Mouse (Mus musculus) thymus, postnatal 10 days (tissue): Measurements from ENCODE around the gene Pakap.

Experiments used
- DNase-seq, 2 experiments: peaks; one replicate each; pipeline ENCODE4 v3.0.0; 2021; ENCODE audit warnings: low spot score in 2 of 2

The Pakap gene

GRCm38 (mm10) chr4:57764392-57764791 is 196.4 kb downstream of the Pakap start:
- DNase-seq, result no peak

- DNase-seq, result no peak
Observed at GRCm38 (mm10) chr4:57764926-57765325, 196.9 kb downstream of the Pakap start.

DNA sequence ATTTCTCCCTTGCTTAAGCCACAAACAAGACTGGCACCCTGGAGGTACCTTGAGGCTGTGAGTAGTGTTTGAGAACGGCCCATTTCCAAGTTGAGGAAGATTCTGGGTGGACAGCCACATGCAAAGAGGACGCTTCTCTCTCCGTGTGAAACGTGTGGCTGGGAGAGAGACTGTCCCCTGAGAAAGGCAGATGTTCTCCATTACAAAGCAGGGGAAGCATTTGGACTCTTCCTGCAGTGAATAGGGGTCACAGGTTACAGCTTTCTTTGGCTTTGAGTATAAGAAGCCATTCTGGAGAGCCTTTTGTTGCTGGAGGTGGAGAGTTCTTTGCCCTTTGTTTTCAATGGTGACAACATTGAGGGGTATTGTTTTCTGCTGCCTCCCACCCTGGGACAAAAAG is 197.8 kb downstream of the Pakap start:
- DNase-seq, result no peak

DNA sequence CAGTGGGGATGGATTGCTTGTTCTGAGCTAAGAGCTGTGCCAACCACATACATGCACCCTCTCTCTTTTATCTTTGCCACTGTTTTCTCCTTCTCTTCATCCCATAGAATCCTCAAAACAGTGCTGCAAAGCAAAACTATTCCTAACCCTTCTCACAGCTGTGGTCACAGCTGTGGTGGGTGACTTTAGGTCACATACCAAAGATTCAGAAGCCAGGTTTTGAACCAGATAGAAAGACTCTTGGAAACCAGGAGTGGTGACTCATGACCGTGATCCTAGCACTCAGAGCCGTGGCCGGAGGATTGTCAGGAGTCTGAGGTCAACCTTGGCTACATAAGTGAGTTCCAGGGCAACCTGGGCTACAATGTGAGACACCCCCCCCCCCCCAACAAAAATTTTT is 201.0 kb downstream of the Pakap start:
- no peak for DNase-seq

- DNase-seq, result no peak
Observed at GRCm38 (mm10) chr4:57770185-57770823, 202.3 kb downstream of the Pakap start.

DNA sequence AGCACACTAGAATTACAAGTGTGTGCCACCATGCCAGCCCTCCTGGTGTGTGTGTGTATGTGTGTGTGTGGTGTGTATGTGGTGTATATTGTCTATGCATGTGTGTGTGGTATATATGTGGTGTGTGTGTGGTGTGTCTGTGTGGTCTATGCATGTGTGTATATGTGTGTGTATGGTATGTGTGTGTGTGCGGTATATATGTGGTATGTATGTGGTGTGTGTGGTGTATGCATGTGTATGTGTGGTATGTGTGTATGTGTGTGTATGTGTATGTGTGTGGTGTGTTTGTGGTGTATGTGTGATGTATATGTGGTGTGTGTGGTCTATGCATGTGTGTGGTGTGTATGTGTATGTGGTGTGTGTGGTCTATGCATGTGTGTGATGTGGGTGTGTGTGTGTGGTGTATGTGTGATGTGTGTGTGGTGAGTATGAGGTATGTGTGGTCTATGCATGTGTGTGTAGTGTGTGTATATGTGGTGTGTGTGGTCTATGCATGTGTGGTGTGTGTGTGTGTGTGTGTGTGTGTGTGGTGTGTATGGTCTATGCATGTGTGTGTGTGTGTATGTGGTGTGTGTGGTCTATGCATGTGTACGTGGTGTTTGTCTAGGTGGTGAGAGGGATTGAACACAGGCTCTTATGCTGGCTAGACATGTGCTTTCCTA is 203.7 kb downstream of the Pakap start:
- no peak for DNase-seq

- no peak for DNase-seq
Observed at GRCm38 (mm10) chr4:57772851-57773510, 205.0 kb downstream of the Pakap start.

- DNase-seq, result no peak
Observed at GRCm38 (mm10) chr4:57774517-57774916, 206.5 kb downstream of the Pakap start.

- no peak for DNase-seq
Observed at GRCm38 (mm10) chr4:57775582-57775981, 207.6 kb downstream of the Pakap start.

DNA sequence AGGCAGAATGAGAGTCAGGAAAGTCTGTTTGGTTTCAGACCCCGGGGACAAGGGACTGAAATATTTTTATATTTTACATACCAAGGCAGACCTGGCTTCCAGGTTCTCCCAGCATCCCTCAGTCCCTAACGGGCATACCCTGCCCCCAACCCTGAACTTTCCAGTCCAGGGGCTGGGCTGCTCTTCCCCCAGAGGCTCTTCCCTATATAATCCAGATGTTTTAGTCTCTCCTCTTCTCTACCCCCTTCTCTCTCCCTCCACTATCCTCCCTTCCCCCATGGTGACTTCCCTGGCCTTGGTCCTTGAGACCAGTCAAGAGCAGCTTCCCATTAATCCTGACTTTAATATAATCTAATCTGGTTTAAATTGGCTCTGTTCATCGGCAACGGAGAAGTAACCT is 212.4 kb downstream of the Pakap start:
- no peak for DNase-seq

DNA sequence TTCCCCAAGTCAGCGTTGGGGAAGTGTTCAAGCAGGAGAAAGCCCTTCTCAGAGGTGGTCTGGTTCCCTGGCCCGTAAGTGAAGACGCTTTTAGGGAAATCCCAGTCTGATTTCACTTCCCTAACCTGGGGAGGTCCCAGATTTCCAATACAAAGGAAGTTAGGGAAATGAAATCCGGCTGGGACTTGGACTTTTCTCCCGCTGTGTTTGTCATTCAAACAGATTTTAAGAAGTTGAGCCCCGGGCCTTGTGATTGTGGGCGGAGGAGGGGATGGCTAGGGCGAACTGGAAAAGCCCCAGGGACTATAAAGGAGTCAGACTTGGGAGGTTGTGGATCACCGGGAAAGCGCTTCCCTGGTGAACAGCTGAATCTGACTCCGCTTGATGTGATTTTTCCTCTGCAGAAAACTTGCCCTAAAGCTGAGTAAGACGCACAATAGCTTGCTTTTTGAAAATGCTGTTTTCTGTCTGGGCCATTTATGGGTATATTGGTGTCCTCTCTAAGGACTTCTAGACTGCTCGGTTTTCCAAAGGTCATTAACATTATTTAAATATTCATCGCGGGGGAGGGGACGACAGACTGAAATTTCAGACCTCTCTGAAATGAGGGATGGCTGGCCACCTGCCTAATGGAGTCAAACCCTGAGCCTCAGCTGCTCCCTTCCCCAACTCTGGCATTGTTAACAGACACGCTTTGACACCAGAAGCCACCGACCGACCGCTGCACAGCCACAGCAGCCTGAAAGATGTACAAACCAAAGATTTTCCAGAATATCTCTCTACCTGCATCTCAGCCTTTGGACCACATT is 213.1 kb downstream of the Pakap start:
- no peak for DNase-seq

GRCm38 (mm10) chr4:57781994-57782393 is 214.0 kb downstream of the Pakap start:
- peak; percentile 78 to 85 for DNase-seq

DNA sequence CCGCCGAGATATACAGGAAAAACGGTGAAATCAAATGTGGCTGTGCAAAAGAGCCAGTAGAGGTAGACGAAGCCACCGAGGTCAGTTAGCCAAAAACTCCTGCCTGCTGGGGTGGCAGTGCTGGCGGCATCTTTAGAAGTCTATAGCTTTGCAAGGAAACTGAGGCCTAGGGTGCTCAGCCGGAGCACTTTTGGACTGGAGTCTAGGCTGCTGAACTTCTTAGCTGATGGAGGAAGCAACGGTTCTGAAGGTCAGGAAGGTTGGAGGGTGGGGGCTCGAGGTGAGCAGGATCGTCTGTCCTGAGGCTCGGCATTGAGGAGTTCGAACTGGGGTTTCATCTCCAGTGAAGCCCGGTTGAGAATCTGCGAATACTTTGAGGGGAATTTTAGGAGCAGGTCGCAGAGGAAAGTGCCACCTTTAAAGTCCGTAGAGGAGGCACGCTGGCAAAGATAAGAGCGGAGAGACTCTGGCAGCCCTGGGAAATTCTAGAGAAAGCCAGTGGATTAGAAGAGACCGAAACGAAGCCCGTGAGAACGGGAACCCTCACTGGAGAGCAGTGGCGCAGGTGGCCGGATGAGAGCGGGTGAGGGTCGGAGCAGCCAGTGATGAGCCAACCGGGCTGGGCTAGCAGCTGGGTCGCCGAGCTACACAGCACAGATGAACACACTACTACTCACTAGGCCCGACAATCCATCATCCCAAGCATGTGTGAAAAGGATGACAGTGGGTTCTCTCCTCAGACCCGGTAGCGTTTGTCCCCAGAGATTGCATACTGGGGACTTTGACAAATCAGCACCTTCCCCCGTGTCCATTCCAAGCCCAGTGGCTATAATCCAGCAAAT is 214.8 kb downstream of the Pakap start:
- DNase-seq, result peak; percentile 56 to 60

DNA sequence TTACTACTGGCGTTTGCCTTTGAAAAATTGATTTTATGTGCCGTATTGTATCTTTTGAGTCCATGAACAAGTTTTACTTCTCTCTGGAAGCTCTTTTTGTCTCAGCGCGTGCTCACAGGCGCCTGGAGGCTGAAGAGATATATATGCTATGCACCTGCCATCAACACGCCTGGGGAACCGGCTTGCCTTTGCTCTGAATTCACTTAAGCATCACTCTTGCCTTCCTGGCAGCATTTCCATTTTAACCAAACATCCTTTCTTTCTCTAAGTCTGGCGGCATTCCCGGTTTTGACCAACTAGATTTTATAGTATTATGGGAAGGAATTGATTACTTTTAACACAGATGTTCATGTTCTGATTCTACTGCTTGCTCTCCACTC is 215.4 kb downstream of the Pakap start:
- DNase-seq, result peak; percentile 43 to 56

DNA sequence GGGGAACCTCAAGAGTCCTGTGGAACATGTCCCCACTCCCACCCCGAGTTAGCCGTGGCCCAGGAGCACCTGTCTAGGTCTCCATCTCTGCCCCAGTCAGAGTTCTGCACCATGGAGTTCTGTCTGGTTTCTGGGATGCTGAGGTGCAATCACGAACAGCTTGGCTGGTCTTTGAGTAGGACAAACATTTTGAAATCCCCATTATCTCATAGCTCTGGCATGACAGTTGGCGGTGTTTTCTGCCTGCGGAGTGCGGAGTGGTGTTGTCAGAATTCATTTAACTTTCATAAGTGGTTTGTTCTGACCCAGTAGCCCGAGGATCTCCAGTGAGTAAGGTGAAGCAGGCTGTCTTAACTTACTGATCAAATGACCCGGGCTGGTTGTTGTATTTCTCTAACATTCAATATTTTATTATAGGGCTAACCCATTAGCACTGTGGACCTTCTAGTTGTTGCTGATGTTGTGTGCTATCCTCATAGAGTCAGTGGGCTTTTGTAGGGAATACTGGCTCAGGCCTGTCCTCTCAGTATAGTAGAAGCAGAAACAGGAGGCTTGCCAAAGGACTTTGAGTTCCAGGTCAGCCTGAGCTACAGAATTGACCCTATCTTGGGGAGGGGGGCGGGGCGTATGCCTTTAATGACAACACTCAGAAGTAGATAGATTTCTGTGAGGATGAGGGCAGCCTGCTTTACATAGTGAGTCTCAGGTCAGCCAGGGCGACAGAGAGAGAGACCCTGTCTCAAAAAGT is 216.0 kb downstream of the Pakap start:
- no peak for DNase-seq

DNA sequence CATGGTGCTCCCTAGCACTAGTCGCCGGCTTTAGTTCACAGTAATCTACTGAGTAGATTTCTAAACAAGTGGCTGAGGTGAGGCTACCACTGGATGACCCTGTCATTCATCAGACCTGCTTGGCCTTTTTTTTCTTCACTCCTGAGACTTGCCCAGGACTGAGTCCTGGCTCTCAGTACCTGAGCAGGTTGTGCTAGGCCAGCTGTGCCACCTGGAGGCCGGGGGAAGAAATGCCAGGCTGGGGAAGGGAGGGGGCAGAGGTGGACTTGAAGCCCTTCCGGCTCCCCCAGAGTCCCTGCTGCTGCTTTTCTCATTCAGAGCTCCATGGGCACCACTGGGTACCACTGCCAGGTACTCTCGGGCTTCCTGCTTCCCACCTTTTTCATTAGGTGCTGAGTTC is 220.7 kb downstream of the Pakap start:
- peak; percentile 41 to 52 for DNase-seq

- no peak for DNase-seq
Observed at GRCm38 (mm10) chr4:57789118-57789517, 221.1 kb downstream of the Pakap start.

- DNase-seq, result no peak
Observed at GRCm38 (mm10) chr4:57793989-57794388, 226.0 kb downstream of the Pakap start.

GRCm38 (mm10) chr4:57794547-57794946 is 226.6 kb downstream of the Pakap start:
- no peak for DNase-seq

GRCm38 (mm10) chr4:57797548-57798285 is 229.7 kb downstream of the Pakap start:
- no peak for DNase-seq
